Mouse (Mus musculus) heart, embryonic 10.5 days (tissue): ENCODE measurements at regions not wholly inside any gene's neighbourhood (a gene's known extent, or its start where the extent isn't known, plus 50 kb on each side); places are given as distances from the start of the nearest gene placed in this dataset.

ENCODE experiments used
- DNase-seq: peaks from one replicate; pipeline ENCODE4 v3.0.0-alpha.2; 2017; ENCODE audit warnings: low spot score
- H3K27ac ChIP-seq: fragments of 300-500 bp; sonication (generic); 2 replicates; pipeline ENCODE4 v1.5.1; 2016; ENCODE audit warnings: mild to moderate bottlenecking
- H3K27me3 ChIP-seq: fragments of 300-500 bp; sonication (generic); 2 replicates; pipeline ENCODE4 v1.6.1; 2016; ENCODE audit warnings: mild to moderate bottlenecking; ENCODE audit not compliant: poor library complexity, insufficient read depth, severe bottlenecking
- H3K36me3 ChIP-seq: fragments of 300-500 bp; sonication (generic); 2 replicates; pipeline ENCODE4 v1.6.1; 2016; ENCODE audit warnings: mild to moderate bottlenecking, moderate library complexity
- H3K4me1 ChIP-seq: fragments of 300-500 bp; sonication (generic); 2 replicates; pipeline ENCODE4 v1.6.1; 2016; ENCODE audit warnings: mild to moderate bottlenecking
- H3K4me3 ChIP-seq: fragments of 300-500 bp; sonication (generic); 2 replicates; pipeline ENCODE4 v1.5.1; 2016; ENCODE audit warnings: mild to moderate bottlenecking, moderate library complexity
- H3K9me3 ChIP-seq: fragments of 300-500 bp; sonication (generic); 2 replicates; pipeline ENCODE4 v1.6.1; 2016; ENCODE audit warnings: mild to moderate bottlenecking, moderate library complexity
- WGBS: fragments of 180-500 bp; shearing (Covaris S2); methylation state at CpG from one replicate; pipeline ENCODE4 v1.1.7; 2016; 5-methylcytosine and 5-hydroxymethylcytosine counted together

GRCm38 (mm10) chr3:102574320-102574719 is 104.6 kb downstream of the Ngf start:
- Histone ChIP-seq H3K9me3 (no peaks in the 10 kb centered on the region), H3K4me1 (no peaks in the 10 kb centered on the region), H3K27me3 (no peaks in the 10 kb centered on the region; the same call in 1 of the 2 replicates), H3K4me3 (no peak overlapping the region), H3K27ac (no peak overlapping the region), H3K36me3 (no peaks in the 10 kb centered on the region)
- no peak for DNase-seq
- WGBS = 78% methylated on average over 2 of the region's 2 CpGs

- no peaks in the 10 kb centered on the region for H3K9me3 ChIP-seq
- no peak for DNase-seq
- 90% methylated on average over 2 of the region's 2 CpGs for WGBS
- H3K27me3 ChIP-seq = no peaks in the 10 kb centered on the region; the same call in none of the 2 replicates
- H3K4me3 ChIP-seq = no peak overlapping the region
- H3K27ac ChIP-seq = no peak overlapping the region
- no peaks in the 10 kb centered on the region for H3K4me1 ChIP-seq
- no peaks in the 10 kb centered on the region for H3K36me3 ChIP-seq
Observed at GRCm38 (mm10) chr3:102576896-102577295, 107.2 kb downstream of the Ngf start.

- Histone ChIP-seq H3K4me1 (peaks cover 14% of the 10 kb centered on the region; the same call in 1 of the 2 replicates), H3K36me3 (no peaks in the 10 kb centered on the region), H3K27ac (no peak overlapping the region), H3K27me3 (no peaks in the 10 kb centered on the region; the same call in none of the 2 replicates), H3K4me3 (no peak overlapping the region), H3K9me3 (no peaks in the 10 kb centered on the region)
- 77% methylated on average over 3 of the region's 3 CpGs for WGBS
- no peak for DNase-seq
Observed at GRCm38 (mm10) chr3:102581830-102582229, 112.1 kb downstream of the Ngf start.

- no peak for DNase-seq
- peaks cover 14% of the 10 kb centered on the region; the same call in 1 of the 2 replicates for H3K4me1 ChIP-seq
- WGBS = 77% methylated on average over 2 of the region's 2 CpGs
Observed at GRCm38 (mm10) chr3:102585136-102585535, 115.4 kb downstream of the Ngf start.

DNA sequence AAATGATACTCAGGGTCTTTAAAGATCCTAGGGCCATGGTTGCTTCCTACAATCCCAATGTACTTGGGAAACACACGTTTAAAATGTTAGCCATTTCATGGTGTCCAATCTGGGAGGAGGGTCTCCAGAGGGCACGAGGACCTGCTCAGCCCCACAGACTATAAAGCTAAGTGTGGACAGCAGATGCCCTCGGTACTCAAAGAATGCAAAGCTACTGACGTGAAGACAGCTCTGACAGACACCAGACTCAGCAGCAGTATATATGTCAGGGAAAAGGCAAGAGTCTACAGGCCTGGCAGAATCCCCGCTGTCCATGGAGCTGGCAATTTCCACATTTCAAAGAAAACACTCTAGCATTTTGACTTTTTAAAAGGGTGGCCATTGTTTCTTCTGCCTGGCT is 116.5 kb downstream of the Ngf start:
- peaks cover 14% of the 10 kb centered on the region; the same call in 1 of the 2 replicates for H3K4me1 ChIP-seq
- peak; percentile 81 for DNase-seq
- H3K4me3 ChIP-seq = no peak overlapping the region
- H3K27me3 ChIP-seq = no peaks in the 10 kb centered on the region; the same call in 1 of the 2 replicates
- 10% methylated on average over 5 of the region's 5 CpGs for WGBS
- H3K27ac ChIP-seq = no peak overlapping the region
- H3K9me3 ChIP-seq = no peaks in the 10 kb centered on the region
- H3K36me3 ChIP-seq = no peaks in the 10 kb centered on the region

More at GRCm38 (mm10) chr3:102585136-102585535, 115.4 kb downstream of the Ngf start:
- Histone ChIP-seq H3K27ac (no peak overlapping the region), H3K27me3 (no peaks in the 10 kb centered on the region; the same call in 1 of the 2 replicates), H3K9me3 (no peaks in the 10 kb centered on the region), H3K36me3 (no peaks in the 10 kb centered on the region), H3K4me3 (no peak overlapping the region)

GRCm38 (mm10) chr3:102592041-102592440 is 122.3 kb downstream of the Ngf start:
- Histone ChIP-seq H3K9me3 (no peaks in the 10 kb centered on the region), H3K36me3 (no peaks in the 10 kb centered on the region), H3K4me3 (no peak overlapping the region), H3K27ac (no peak overlapping the region), H3K4me1 (no peaks in the 10 kb centered on the region), H3K27me3 (no peaks in the 10 kb centered on the region)
- 64% methylated on average over 7 of the region's 7 CpGs for WGBS
- no peak for DNase-seq

GRCm38 (mm10) chr3:102596944-102597551 is 127.3 kb downstream of the Ngf start:
- no peak overlapping the region for H3K27ac ChIP-seq
- no peaks in the 10 kb centered on the region for H3K9me3 ChIP-seq
- H3K36me3 ChIP-seq = no peaks in the 10 kb centered on the region
- no peak overlapping the region for H3K4me3 ChIP-seq
- H3K4me1 ChIP-seq = no peaks in the 10 kb centered on the region
- no peaks in the 10 kb centered on the region for H3K27me3 ChIP-seq
- DNase-seq = peak; percentile 47
- WGBS = 81% methylated on average over 4 of the region's 4 CpGs

DNA sequence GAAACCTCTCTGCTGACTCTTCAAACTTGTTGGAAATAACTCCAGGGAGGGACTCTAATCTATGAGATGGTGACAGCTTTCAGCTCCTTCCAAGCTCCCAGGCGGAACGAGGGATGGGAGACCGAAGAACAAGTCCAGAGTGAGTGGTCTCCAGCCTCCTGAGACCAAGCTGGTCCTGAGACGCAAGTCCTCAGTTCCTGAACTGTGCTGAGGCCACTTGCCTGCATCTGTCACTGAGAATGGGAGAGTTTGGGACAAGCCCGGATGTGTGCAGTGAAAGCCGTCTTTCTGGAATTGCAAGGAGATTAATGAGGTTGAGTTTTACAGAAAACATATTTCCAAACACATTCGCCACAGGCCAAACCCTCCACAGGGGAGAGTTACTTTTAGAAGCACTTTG is 129.3 kb downstream of the Ngf start:
- H3K27me3 ChIP-seq = no peaks in the 10 kb centered on the region; the same call in 1 of the 2 replicates
- no peaks in the 10 kb centered on the region for H3K9me3 ChIP-seq
- 80% methylated on average over 7 of the region's 7 CpGs for WGBS
- H3K4me3 ChIP-seq = no peak overlapping the region
- H3K4me1 ChIP-seq = no peaks in the 10 kb centered on the region
- peak; percentile 72 for DNase-seq
- H3K27ac ChIP-seq = no peak overlapping the region
- no peaks in the 10 kb centered on the region for H3K36me3 ChIP-seq

GRCm38 (mm10) chr3:102602766-102603165 is 131.6 kb upstream of the Tspan2 start:
- Histone ChIP-seq H3K4me1 (no peaks in the 10 kb centered on the region), H3K27me3 (no peaks in the 10 kb centered on the region; the same call in 1 of the 2 replicates), H3K4me3 (no peak overlapping the region), H3K36me3 (no peaks in the 10 kb centered on the region), H3K9me3 (no peaks in the 10 kb centered on the region), H3K27ac (no peak overlapping the region)
- 86% methylated on average over 13 of the region's 13 CpGs for WGBS
- DNase-seq = peak; percentile 64

- Histone ChIP-seq H3K9me3 (no peaks in the 10 kb centered on the region), H3K36me3 (no peaks in the 10 kb centered on the region), H3K27ac (no peak overlapping the region), H3K4me1 (no peaks in the 10 kb centered on the region), H3K27me3 (no peaks in the 10 kb centered on the region; the same call in 1 of the 2 replicates), H3K4me3 (no peak overlapping the region)
- 67% methylated on average over 2 of the region's 2 CpGs for WGBS
- no peak for DNase-seq
Observed at GRCm38 (mm10) chr3:102605284-102605683, 129.0 kb upstream of the Tspan2 start.

DNA sequence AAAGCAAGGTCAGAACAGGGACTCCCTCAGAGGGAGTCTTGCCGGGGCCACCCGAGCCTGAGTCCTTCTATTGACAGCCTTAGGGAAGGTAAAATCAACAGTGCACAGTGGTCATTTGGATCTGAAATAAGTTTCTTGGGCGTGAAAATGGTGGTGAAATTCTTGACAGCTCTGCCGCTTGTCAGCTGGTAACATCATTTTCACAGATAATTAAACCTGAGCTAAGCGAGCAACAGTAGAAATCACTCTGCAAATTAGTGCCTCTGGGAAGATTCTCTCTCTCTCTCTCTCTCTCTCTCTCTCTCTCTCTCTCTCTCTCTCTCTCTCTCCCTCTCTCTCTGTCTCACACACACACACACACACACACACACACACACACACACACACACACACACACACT is 123.4 kb upstream of the Tspan2 start:
- 0 out of 2 replicates have a peak overlapping the region, but pooled peaks have one; percentile 9 for H3K27ac ChIP-seq
- DNase-seq = no peak
- H3K9me3 ChIP-seq = no peaks in the 10 kb centered on the region
- H3K4me1 ChIP-seq = no peaks in the 10 kb centered on the region
- WGBS = 35% methylated on average over 5 of the region's 5 CpGs
- no peaks in the 10 kb centered on the region for H3K36me3 ChIP-seq
- peaks cover 23% of the 10 kb centered on the region; the same call in 1 of the 2 replicates for H3K27me3 ChIP-seq
- H3K4me3 ChIP-seq = no peak overlapping the region

GRCm38 (mm10) chr3:102611398-102612366 is 122.6 kb upstream of the Tspan2 start:
- H3K4me1 ChIP-seq = no peaks in the 10 kb centered on the region
- H3K4me3 ChIP-seq = no peak overlapping the region
- H3K27ac ChIP-seq = 0 out of 2 replicates have a peak overlapping the region, but pooled peaks have one; percentile 9
- no peaks in the 10 kb centered on the region for H3K9me3 ChIP-seq
- 41% methylated on average over 18 of the region's 18 CpGs for WGBS
- peaks cover 23% of the 10 kb centered on the region; the same call in 1 of the 2 replicates for H3K27me3 ChIP-seq
- no peaks in the 10 kb centered on the region for H3K36me3 ChIP-seq
- DNase-seq = no peak
